Mouse (Mus musculus) adrenal gland, postnatal 14 days (tissue): ENCODE data around the gene Cyb561d1. TPM values are rescaled to one million over a fixed set of nuclear protein-coding genes. Genes with fewer than 3 reads are reported as not detected.

Experiments
- DNase-seq: peaks from one replicate; pipeline ENCODE4 v3.0.0; 2021; ENCODE audit warnings: mixed read lengths
- total RNA-seq: library from RNA; stranded (reverse); gene quantifications from 2 replicates; pipeline ENCODE4 v1.2.3, GENCODE M21; 2021

The Cyb561d1 gene
- total RNA-seq, 1 experiment from 2014 or later = 5.7 TPM

DNA sequence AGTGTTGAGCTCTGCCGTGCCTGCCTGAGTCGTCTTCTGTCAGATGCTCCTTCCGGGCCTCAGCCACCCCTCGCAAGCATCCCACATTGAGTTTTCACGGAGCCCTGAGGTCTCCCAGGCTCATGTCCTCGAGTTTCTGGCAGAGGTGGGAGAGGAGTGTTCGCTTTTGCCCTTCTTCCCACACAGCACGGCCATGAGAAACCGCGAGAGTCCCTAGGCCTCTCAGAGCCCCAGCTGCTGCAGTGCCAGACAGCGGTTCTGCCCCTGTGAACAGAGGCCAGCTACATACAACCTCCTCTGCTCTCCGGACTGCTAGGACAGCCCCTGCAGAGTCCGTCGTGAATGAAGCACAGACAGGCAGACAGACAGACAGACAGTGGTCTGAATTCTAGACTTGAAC is 33.5 kb downstream of the Cyb561d1 start:
- no peak for DNase-seq

DNA sequence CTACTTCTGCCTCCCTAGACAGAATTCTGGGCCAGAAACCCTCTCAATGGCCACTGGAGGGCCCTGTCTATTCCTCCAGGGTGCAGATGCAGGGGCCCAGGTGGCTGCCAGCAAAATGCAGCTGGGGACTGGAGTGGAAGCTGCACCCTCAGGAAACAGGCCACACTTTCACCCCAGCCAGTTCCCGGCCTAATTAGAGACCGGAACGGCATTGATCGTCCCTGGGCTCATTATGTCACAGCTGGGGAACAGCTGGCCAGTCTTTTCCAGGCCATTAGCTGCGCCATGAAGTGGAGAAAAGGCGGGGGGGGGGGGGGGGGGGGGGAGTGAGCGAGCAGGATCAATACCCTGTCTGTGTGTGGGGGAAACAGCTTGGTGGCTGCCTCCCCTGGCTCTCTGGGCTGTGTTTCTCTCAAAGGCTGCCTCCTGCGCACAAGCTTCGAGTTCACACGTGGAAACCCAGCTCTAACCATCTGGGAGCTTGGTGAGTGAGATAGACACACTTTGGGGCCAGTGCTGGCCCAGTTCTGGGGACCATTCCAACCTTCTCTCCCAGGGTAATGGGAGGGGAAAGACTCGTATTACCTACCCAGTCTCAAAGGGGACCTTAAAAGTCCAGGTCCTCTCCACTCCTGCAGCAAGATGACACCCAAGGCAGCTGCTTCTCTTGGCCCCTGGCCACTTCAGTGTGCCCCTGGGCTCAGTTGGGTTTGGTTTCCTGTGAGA is 34.4 kb downstream of the Cyb561d1 start:
- DNase-seq = peak; percentile 75

DNA sequence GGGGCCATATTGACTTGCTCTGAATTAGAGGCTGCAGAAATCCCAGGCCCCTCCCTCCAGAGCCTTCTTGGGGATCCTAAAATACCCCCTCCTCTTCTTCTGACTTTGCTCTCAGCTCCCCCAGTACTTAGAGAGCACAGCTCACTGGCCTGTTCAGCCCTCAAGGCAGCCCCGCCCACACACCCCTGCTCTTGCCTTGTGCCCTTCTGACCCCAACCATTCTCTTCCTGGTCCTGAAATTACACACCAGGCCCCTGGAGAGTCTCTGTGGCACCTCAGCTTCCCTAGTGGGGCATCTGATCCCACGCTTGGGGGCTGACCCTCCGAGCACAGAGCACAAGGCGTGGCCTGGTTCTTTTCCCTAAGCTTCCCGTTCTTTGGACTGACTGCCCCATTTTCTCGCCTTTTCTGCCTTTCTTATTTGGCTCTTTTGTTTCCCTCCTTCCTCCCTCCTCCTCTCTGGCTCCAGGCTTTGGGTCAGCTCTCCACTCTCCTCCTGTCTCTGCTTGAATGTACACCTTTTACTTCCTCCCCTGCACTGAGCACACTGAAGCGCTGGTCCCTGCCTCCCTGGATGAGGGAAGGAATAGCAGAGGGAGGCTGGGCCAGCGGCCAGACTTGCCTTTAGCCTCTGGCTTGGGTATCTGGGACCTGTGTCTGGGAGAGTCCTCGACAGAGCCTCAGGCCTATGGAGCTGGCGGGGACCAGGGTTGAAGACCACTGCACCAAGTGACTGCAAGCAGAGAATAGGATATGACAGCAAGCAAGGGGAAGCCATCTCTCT is 35.3 kb downstream of the Cyb561d1 start:
- no peak for DNase-seq

DNA sequence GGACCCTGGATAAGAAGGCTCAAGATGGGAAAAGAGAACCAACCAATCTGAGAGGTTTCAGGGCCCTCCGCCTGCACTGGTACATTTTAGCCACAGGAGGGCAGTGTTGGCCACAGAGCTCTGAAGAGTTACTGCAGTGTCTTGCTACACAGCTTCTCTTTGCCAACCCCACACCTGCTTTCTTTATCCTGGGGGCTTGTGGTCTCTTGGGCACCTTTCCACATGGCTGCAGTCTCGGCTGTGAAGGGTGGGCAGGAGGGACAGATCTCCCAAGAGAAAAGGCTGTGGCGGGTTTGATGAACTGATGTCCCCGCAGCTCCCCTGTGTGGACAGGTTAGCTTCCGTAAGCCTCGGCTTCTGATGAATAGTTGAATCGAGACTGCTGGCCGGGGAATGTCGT is 36.2 kb downstream of the Cyb561d1 start:
- DNase-seq = peak; percentile 89

DNA sequence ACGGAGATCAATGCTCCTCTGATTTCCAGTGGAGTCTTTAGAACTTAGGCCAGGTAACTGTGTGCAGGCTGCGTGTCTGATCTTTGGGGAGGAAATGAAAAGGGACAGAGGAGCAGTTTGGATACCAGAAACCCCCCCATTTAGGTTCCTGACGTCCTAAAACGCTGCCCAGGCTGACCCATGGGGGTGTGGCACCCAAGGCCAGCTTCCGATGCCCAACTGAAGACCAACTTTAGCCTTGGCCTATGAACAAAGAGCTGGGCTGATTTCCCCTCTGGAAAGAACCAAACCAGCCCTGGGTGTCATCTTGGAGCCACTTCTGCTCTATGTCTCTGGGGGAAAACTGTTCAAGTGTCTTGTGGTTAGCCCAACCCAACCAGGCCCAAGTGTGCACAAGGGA is 36.9 kb downstream of the Cyb561d1 start:
- DNase-seq = no peak

DNA sequence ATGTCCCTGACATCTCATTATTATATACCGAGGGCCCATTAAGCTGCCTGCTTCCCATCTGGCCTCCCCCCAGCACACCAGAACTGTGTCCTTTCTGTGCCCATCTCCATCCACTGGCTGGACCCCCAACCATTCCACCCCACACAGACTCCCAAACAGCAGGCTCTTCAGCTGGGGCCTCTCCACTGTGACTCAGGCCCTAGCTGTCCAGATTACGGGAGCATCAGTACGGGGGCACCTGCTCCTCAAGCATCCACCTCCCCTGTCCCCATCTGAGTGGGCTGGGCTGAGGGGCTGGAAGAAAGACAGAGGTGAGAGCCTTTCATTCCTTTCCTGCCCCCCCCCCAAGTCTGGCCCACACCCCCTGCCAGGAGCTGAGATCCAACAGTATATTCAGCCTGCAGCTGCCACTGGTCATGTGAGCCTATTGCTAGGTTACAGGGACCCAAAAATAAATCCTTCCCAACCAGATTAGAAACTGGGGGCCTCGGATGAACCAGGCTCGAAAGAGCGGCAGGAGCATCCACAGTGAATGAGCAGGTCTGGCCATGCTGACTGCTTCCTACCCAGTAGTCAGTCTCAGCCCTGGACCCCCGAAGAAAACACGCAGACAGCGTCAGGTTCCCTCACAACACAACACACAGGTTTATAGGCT is 42.5 kb downstream of the Cyb561d1 start:
- DNase-seq = no peak

DNA sequence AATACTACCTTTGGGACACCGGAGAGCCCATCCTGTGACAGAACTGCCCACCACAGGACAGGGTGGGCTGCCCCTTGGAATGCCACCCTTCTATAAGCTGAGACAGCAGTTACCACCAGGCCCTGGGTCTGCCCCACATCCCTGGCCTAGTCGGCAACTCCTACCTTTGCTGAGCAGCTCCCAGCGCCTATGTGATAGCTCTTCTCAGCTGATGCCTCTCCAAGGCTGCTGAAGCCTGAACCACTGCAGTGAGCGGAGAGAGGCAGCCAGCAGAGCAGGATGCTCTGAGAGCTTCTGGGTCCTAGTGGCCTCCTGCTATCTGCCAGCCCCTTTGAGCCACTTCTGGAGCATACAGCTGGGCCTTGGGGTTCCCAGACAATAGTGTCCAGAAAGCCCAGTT is 46.4 kb downstream of the Cyb561d1 start, which contains the start of gene Gpr61:
Gene Gpr61, minus strand, starts transcription at position 227 of the 400 bp plus-strand sequence.
- DNase-seq = no peak

DNA sequence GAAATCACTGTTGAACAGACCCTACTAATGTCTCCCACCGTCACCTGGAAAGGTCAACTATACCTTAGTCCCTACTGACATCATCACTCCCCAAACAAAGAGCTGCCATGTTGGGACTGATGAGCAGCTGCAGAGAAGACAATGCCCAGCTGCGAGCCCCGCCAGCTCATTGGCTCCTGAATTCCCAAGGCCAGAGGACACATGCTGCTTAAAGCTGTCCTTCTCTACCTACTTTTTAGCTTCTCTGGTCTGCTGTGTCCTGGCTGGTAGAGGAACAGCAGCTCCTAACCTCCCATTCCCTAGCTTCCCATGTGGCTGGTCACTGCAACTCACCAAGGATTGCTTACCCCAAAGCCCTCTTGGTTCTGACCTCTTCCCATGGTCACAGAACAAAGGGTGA is 48.7 kb downstream of the Cyb561d1 start:
- no peak for DNase-seq

DNA sequence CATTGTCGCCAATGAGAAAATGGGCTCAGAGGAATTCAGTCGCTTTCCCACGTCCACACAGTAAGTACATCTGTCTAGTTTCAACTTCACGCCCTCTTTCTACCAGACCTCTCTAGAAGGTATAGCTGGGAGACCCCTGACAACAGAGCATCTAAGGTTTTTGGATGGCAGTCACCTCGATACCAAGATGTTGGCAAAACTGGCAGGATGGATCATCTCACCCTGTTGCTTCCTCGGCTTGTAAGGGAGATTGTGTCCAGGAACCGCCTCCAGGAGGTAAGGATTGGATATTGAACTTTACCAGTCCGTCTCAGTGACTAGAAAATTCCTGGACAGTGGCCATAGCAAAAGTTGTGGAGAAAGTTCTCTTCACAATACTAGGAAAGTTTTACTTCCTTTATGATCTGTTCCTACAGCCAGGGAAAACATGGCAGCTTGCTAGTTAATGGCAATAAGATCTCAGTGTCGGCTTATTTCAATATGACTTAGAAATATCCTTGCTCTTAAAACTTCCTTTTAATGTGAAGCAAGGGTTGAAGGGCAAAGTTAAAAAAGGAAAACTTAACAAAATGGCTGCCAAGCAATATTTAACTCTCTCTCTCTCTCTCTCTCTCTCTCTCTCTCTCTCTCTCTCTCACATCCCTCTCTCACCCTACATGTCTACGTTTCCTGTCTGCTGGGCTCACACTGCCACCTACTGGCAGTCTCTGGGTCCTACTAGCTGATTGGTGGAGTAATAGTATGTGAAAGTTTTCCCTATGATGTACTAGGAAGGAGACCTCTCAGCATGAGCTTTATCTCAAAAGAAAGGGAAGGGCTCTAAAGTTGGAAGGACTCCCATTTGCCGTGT is 53.4 kb downstream of the Cyb561d1 start:
- DNase-seq = peak; percentile 92

DNA sequence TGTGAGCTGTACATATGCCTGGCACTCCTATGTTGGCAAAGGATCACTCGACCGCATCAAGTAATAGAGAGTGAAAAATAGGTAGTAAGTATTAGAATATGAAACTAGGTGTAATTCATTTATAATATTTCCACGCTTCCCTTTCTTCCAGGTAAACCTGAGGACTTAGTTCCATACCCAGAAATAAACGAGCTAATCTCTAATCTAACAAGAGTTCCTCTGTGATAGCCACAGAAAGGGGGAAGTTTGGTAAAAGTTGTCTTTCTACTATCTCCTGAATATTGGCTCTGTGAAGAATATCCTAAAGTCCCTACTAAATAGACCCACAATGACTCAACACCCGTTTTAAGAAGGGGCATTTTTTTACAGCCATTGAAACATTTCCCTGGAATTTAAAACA is 54.3 kb downstream of the Cyb561d1 start:
- no peak for DNase-seq

Other genes starting within 250 kb of the Cyb561d1 start
- 2.1 TPM in 1 of 2 replicates, not detected in the other for gene Gstm3, start 231.9 kb downstream of the Cyb561d1 start, total RNA-seq
- gene Gstm2, start 214.8 kb downstream of the Cyb561d1 start, total RNA-seq = 109 and 111 TPM in 2 replicates
- 145 and 158 TPM in 2 replicates for gene Gstm1, start 183.2 kb downstream of the Cyb561d1 start, total RNA-seq
- 11.2 and 12.3 TPM in 2 replicates for gene Gstm4, start 156.3 kb downstream of the Cyb561d1 start, total RNA-seq
- 117 and 124 TPM in 2 replicates for gene Ampd2, start 114.6 kb downstream of the Cyb561d1 start, total RNA-seq
- 9.8 and 12.6 TPM in 2 replicates for gene Gnat2, start 108.4 kb downstream of the Cyb561d1 start, total RNA-seq
- gene Gnai3, start 55.1 kb downstream of the Cyb561d1 start, total RNA-seq = 134 and 140 TPM in 2 replicates
- 0.23 TPM in 1 of 2 replicates, not detected in the other for gene Gpr61, start 46.3 kb downstream of the Cyb561d1 start, total RNA-seq
- gene Amigo1, start 14.9 kb downstream of the Cyb561d1 start, total RNA-seq = 19.3 and 19.5 TPM in 2 replicates
- gene Atxn7l2, start 9.7 kb upstream of the Cyb561d1 start, total RNA-seq = 8.1 and 10.2 TPM in 2 replicates
- 0.15 and 0.22 TPM in 2 replicates for gene Sypl2, start 25.4 kb upstream of the Cyb561d1 start, total RNA-seq
- 83.9 and 86.4 TPM in 2 replicates for gene Psma5, start 55.7 kb upstream of the Cyb561d1 start, total RNA-seq
- gene Sort1, start 82.9 kb upstream of the Cyb561d1 start, total RNA-seq = 42.0 and 45.7 TPM in 2 replicates
- not detected in 2 replicates for gene Mybphl, start 163.7 kb upstream of the Cyb561d1 start, total RNA-seq
- gene Psrc1, start 182.6 kb upstream of the Cyb561d1 start, total RNA-seq = 4.1 and 5.3 TPM in 2 replicates
- 8.7 and 11.0 TPM in 2 replicates for gene Celsr2, start 214.3 kb upstream of the Cyb561d1 start, total RNA-seq
- 144 and 167 TPM in 2 replicates for gene Sars, start 244.0 kb upstream of the Cyb561d1 start, total RNA-seq